ENCODE assay signal across 8 mouse cellular contexts in the genomic region with DNA sequence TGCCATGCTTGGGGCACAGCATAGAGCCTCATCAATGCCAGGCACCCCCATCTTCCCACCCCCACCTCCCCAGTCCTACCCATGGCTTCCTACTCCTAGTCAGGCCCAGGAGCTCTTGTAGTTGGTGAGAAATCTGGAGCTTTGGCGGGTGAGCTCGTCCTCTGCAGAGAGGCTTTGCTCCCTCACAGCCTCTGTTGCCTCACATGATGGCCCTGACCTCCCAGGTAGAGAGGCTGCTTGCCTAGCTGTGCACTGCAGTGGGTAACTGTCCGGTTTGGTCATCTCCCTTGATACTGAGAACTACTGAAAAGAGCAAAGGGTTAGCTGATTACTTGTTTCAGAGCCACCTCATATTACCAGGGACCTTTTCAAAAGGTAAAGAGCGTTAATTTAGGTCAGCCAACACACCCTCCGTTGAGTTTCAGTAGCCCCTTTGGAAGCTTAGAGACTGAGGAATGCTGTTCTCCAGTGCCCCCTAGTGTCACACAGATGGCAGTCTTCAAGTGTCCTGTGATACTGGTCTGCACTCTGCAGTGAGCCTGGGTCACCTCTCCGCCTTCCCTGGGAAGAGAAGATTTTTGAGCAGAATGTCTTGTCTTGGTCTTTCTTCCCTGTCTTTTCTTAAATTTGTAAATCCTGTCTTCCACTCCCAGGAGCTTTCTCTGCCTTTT. TPM values are rescaled to one million over a fixed set of nuclear protein-coding genes. Genes with fewer than 3 reads are reported as not detected.
DNase-seq lines count a peak whose midpoint lies in the region; ATAC-seq and TF ChIP-seq lines count a peak whose summit lies in the region.

No protein-coding gene starts in this region.

- H3K4me2 ChIP-seq in forebrain, embryonic 16.5 days (ENCODE audit: low read length), result no peak overlapping the region
- no peak overlapping the region for H3K4me2 ChIP-seq in forebrain, embryonic 15.5 days (replicated peaks)

- no peak overlapping the region for H3K9ac ChIP-seq in forebrain, embryonic 16.5 days (replicated peaks; ENCODE audit: low read depth, low read length)
- no peak overlapping the region for H3K9ac ChIP-seq in forebrain, embryonic 15.5 days (replicated peaks)

- TF ChIP-seq CTCF in olfactory bulb, adult 2 months (IDR thresholded peaks at IDR 0.05; ENCODE audit: insufficient read depth, low read depth, low read length), result peak; percentile 34

- H3K9me3 ChIP-seq in forebrain, embryonic 16.5 days (ENCODE audit: control insufficient read depth, low read length), result no peaks in the 10 kb centered on the region
- H3K9me3 ChIP-seq in forebrain, embryonic 15.5 days, result no peaks in the 10 kb centered on the region
- no peaks in the 10 kb centered on the region for H3K9me3 ChIP-seq in forebrain, embryonic 10.5 days

- no peak overlapping the region for H3K27ac ChIP-seq in forebrain, embryonic 16.5 days (ENCODE audit: low read length)
- no peak overlapping the region for H3K27ac ChIP-seq in forebrain, embryonic 15.5 days (replicated peaks)
- H3K27ac ChIP-seq in olfactory bulb, adult 2 months (ENCODE audit: insufficient read depth, low read depth, low read length), result no peak overlapping the region
- H3K27ac ChIP-seq in forebrain, embryonic 10.5 days, result no peak overlapping the region

- peak; percentile 59; the same call in 1 of the 2 replicates for ATAC-seq in forebrain, embryonic 16.5 days
- no peak for ATAC-seq in forebrain, embryonic 15.5 days (replicated peaks)
- peak; percentile 51; the same call in 1 of the 2 replicates for ATAC-seq in granulocyte monocyte progenitor cell, adult 5-6 weeks (replicated peaks; ENCODE audit: poor library complexity, severe bottlenecking)

- no peak for TF ChIP-seq POLR2A in olfactory bulb, adult 2 months (IDR thresholded peaks at IDR 0.05; ENCODE audit: insufficient read depth, low read depth, low read length)

- H3K4me3 ChIP-seq in forebrain, embryonic 16.5 days (replicated peaks; ENCODE audit: low read length), result no peak overlapping the region
- no peak overlapping the region for H3K4me3 ChIP-seq in forebrain, embryonic 15.5 days
- H3K4me3 ChIP-seq in olfactory bulb, adult 2 months (ENCODE audit: insufficient read depth, low read depth, low read length), result no peak overlapping the region
- no peak overlapping the region for H3K4me3 ChIP-seq in forebrain, embryonic 10.5 days

- no peaks in the 10 kb centered on the region for H3K36me3 ChIP-seq in forebrain, embryonic 16.5 days (ENCODE audit: control insufficient read depth, insufficient read depth)
- peaks cover 4% of the 10 kb centered on the region; the same call in 1 of the 2 replicates for H3K36me3 ChIP-seq in forebrain, embryonic 15.5 days
- H3K36me3 ChIP-seq in forebrain, embryonic 10.5 days (replicated peaks), result peaks cover 35% of the 10 kb centered on the region

- 37% methylated on average over 6 of the region's 6 CpGs for WGBS in forebrain, embryonic 16.5 days
- WGBS in forebrain, embryonic 15.5 days, result 45% methylated on average over 6 of the region's 6 CpGs
- WGBS in olfactory bulb, adult 2 months, result 41% methylated on average over 6 of the region's 6 CpGs
- WGBS in forebrain, embryonic 10.5 days, result 45% methylated on average over 6 of the region's 6 CpGs

- 0 out of 2 replicates have a peak, but pooled peaks cover 3% of the 10 kb centered on the region for H3K4me1 ChIP-seq in forebrain, embryonic 16.5 days (replicated peaks; ENCODE audit: control insufficient read depth, insufficient read depth, low read length)
- H3K4me1 ChIP-seq in forebrain, embryonic 15.5 days, result peaks cover 9% of the 10 kb centered on the region; the same call in 1 of the 2 replicates
- peaks cover 17% of the 10 kb centered on the region for H3K4me1 ChIP-seq in olfactory bulb, adult 2 months (ENCODE audit: control insufficient read depth, insufficient read depth, low read length)
- peaks cover 14% of the 10 kb centered on the region for H3K4me1 ChIP-seq in forebrain, embryonic 10.5 days

- no peaks in the 10 kb centered on the region for H3K27me3 ChIP-seq in forebrain, embryonic 16.5 days (replicated peaks; ENCODE audit: control insufficient read depth, insufficient read depth, low read length)
- no peaks in the 10 kb centered on the region for H3K27me3 ChIP-seq in forebrain, embryonic 15.5 days
- H3K27me3 ChIP-seq in forebrain, embryonic 10.5 days (ENCODE audit: poor library complexity, severe bottlenecking), result no peaks in the 10 kb centered on the region

- peak; percentile 74 for DNase-seq in 416B (ENCODE audit: low read depth)
- peak; percentile 32 for DNase-seq in c-Kit-positive CD71-negative TER-119-negative erythroid progenitor cells, embryonic 14.5 days (ENCODE audit: low read depth)
- DNase-seq in liver, result peak; percentile 60
- no peak for DNase-seq in forebrain, embryonic 10.5 days (ENCODE audit: extremely low spot score, low spot score)

RNA-seq across cellular contexts. Expression of a gene that starts 16.9 kb away (rescaled TPM):
- 3.1 and 4.7 TPM in 2 replicates for polyA plus RNA-seq in forebrain, embryonic 16.5 days (2015; fragmentation: Nextera tagmentation; extraction: Ambion mirVana)
- polyA plus RNA-seq in forebrain, embryonic 15.5 days (2015; fragmentation: Nextera tagmentation; extraction: Ambion mirVana), result not detected in 2 replicates
- total RNA-seq in granulocyte monocyte progenitor cell, adult 5-6 weeks (2014; fragmentation: Nextera tagmentation), result 7.1 and 23.8 TPM in 2 replicates
- 18.5 and 25.8 TPM in 2 replicates for total RNA-seq in granulocyte monocyte progenitor cell, adult 5-6 weeks (2017)
- polyA plus RNA-seq in olfactory bulb, adult 2 months (2012; ENCODE audit: insufficient read depth, insufficient read length, low replicate concordance, missing spikeins), result not detected in 2 replicates
- 1.2 and 5.5 TPM in 2 replicates for polyA plus RNA-seq in forebrain, embryonic 10.5 days (2016; fragmentation: Nextera tagmentation; extraction: Ambion mirVana)

RNA-seq across cellular contexts. Expression of a gene that starts 17.4 kb away (rescaled TPM):
- polyA plus RNA-seq in forebrain, embryonic 16.5 days (2015; fragmentation: Nextera tagmentation; extraction: Ambion mirVana), result 158 TPM in 2 replicates
- 143 and 149 TPM in 2 replicates for polyA plus RNA-seq in forebrain, embryonic 15.5 days (2015; fragmentation: Nextera tagmentation; extraction: Ambion mirVana)
- 91.5 and 110 TPM in 2 replicates for total RNA-seq in granulocyte monocyte progenitor cell, adult 5-6 weeks (2014; fragmentation: Nextera tagmentation)
- 56.4 and 69.3 TPM in 2 replicates for total RNA-seq in granulocyte monocyte progenitor cell, adult 5-6 weeks (2017)
- polyA plus RNA-seq in olfactory bulb, adult 2 months (2012; ENCODE audit: insufficient read depth, insufficient read length, low replicate concordance, missing spikeins), result not detected in 2 replicates
- 251 and 264 TPM in 2 replicates for polyA plus RNA-seq in forebrain, embryonic 10.5 days (2016; fragmentation: Nextera tagmentation; extraction: Ambion mirVana)

Comparison
In these comparisons a context has a peak if more than half of its experiments do, and no peak if none do; other contexts are left out.
1. RNA of a gene that starts 17.4 kb away (polyA plus RNA-seq): 251 to 264 TPM in forebrain, embryonic 10.5 days, 158 TPM in forebrain, embryonic 16.5 days and 143 to 149 TPM in forebrain, embryonic 15.5 days; not detected in olfactory bulb, adult 2 months; every median in the first group is over 100 times any median in the second.